Mouse (Mus musculus): ENCODE measurements around the gene Ier3.

Gene Ier3

DNA sequence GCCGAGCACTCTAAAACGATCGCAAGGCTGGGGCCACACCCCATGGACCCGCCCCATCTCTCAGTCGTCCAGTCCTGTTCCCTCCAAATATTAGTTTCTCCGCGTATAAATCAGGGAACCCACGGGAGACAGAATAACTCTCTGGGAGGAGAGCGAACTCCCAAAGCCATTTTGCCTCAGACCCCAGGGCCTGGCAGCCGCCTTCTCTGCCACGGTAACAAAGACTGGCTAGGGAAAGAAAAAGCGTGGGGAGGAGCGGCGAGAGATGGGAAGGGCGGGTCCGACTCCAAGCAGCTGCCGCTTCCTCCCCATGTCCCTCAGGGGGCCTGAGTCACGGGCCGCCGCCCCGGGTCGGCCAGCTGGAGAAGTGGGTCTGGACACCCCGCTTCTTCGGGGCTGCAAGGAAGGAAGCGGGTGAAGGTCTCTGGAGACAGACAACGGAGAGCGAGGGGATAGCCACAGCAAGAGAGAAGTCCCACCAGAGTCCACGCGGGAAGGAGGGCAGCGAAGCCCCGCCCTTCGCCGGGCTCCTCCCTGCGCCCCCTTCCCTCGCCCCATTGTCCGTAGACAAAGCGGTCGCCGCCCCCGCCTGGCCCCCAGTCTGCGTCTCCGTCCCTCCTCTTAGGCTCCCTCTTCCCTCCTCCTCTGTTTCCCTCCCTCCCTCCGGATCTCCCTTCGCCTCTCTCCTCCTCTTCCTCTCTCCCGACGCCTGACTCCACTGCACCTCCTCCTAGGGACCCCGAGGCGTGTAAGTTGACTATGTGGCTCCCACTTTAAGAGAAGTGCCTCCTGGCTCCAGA is 44.2 kb downstream of the Ier3 start, which contains the start of gene Ppp1r18:
Gene Ppp1r18 (plus strand): TSS at position 113 of the 800 bp plus-strand sequence.
- in situ Hi-C loops (cut with MboI, MseI): loop anchor here in 1 of 2 experiments (5.0 kb wide), 1 partner anchor 38 kb away; no protein-coding TSS in a partner anchor

GRCm38 (mm10) chr17:35866281-35866831 is 44.9 kb downstream of the Ier3 start:
- in situ Hi-C loops (cut with MboI, MseI): loop anchor here in 1 of 2 experiments (5.0 kb wide), 1 partner anchor 39 kb away; no protein-coding TSS in a partner anchor

GRCm38 (mm10) chr17:35866911-35867890 is 45.7 kb downstream of the Ier3 start:
- in situ Hi-C loops (cut with MboI, MseI): loop anchor here in 1 of 2 experiments (5.0 kb wide), 1 partner anchor 40 kb away; no protein-coding TSS in a partner anchor

- in situ Hi-C loops (cut with MboI, MseI): loop anchor here in 1 of 2 experiments (5.0 kb wide), 1 partner anchor 41 kb away; no protein-coding TSS in a partner anchor
Observed at GRCm38 (mm10) chr17:35868165-35868820, 46.8 kb downstream of the Ier3 start.

- in situ Hi-C loops (cut with MboI, MseI): loop anchor here in 1 of 2 experiments (5.0 kb wide), 1 partner anchor 42 kb away; no protein-coding TSS in a partner anchor
Observed at GRCm38 (mm10) chr17:35868961-35869345, 47.5 kb downstream of the Ier3 start.

- in situ Hi-C loops (cut with MboI, MseI): loop anchor here (5.0 kb wide), 3 partner anchors 32 to 42 kb away; partner anchors contain the start of gene Tubb5 (in 1 of the 2)
Observed at GRCm38 (mm10) chr17:35869346-35870067, 48.0 kb downstream of the Ier3 start.

GRCm38 (mm10) chr17:35870151-35870883 is 48.8 kb downstream of the Ier3 start:
- in situ Hi-C loops (cut with MboI, MseI): loop anchor here (5.0 kb wide), 2 partner anchors 33 to 37 kb away; partner anchors contain the start of gene Tubb5 (in 1 of the 2)

DNA sequence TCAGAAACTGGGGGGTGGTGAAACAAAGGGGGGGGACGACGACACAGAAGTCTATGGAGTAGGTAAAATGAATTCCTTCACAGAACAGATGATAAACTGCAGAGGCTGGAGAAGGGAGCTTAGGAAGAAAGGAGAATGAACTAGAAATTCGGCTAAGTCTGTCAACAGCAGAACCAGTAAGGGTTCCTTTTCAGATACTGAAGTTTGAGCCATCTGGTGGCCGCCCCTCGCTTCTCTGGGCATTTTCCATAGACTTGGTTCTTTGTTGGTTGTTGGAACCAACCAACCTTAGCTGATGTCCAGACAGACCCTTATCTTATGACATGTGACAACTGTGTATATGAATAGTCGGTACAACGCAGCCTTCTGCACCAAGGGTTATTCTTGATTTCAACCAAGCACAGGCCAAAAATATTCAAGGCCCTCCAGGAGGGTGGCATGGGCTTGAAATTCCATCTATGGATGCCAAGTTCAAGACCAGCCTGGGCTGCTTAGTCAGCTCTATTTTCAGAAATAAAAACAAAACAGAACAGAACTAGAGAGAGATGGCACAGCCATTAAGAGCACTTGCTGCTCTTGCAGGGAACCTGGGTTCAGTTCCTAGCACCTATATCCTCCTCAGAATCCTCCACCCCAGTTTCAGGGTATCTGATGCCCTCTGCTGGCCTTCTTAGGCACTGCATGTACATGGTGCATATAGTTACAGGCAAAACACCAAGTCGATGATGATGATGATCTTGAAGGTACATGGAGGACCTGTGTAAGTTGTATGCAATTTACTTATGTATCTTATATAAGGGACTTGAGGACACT is 49.6 kb downstream of the Ier3 start:
- in situ Hi-C loops (cut with MboI, MseI): loop anchor here (5.0 kb wide), 2 partner anchors 34 to 36 kb away; partner anchors contain the start of gene Tubb5 (in 1 of the 2)

Data from T-helper 17 cell (primary cell).